Mouse (Mus musculus) monocyte, adult 5-6 weeks (primary cell): ENCODE results near the gene Syt1. TPM values are rescaled to one million over a fixed set of nuclear protein-coding genes. Genes with fewer than 3 reads are reported as not detected.

ENCODE experiments used
- ATAC-seq: fragments of 153-309, 156-312 bp; replicated peaks from 2 replicates; pipeline ENCODE4 v1.8.0; 2017; ENCODE audit warnings: mild to moderate bottlenecking; ENCODE audit not compliant: low TSS enrichment, insufficient number of reproducible peaks, severe bottlenecking, poor library complexity, low FRiP score
- total RNA-seq: library from RNA; stranded (forward); fragments of 200-1000, 200-491, 200-594 nt; gene quantifications from 3 replicates; pipeline ENCODE4 v1.2.3, GENCODE M21; 2017

Gene Syt1
- total RNA-seq, result not detected in 3 replicates

DNA sequence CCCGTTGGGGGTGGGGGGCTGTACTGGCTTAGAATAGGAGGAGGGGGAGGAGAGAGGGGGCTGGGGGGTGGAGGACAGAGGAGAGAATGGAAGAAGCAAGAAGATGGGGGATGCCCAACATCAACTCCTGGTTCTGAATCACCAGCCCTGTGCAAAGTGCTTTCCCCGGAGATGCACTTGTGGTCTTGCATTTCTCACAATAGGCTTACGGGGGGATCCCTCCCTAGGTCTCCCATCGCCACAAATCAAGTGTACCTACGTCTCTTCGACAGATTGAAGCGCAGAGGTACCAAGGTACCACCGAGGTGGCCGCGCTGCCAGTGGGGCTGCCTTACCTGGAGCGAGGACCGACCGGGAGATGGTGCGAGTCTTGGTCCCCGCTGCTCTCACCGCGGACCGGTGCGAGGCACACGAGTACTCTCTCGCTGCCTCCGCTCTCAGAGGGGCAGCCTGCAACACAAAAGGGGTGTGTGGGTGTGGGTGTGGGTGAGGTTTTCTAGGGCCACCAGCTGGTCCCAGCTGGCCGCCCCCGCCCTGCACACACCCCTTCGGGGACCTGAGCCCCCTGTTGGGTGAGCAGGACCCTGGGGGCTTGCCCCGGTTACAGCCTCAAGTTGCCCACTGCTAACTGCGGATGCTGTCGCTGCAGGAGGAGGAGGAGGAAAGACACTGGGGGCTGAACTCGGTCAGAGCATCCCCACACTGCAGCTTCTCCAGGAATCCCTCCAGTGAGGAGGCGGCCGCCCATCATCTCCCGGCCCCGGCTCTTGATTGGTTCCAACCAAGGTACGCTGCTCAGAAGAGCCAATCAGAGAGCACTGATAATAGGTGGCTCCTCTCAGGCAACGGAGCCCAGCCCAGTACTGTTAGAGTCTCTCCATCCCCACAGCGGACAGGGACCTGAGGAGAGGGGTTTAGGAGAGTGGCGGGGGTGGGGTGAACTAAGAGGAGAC, at the start of gene Syt1:
Syt1 (minus strand) TSS at position 742 of the 953 bp plus-strand sequence.
- ATAC-seq, result no peak

DNA sequence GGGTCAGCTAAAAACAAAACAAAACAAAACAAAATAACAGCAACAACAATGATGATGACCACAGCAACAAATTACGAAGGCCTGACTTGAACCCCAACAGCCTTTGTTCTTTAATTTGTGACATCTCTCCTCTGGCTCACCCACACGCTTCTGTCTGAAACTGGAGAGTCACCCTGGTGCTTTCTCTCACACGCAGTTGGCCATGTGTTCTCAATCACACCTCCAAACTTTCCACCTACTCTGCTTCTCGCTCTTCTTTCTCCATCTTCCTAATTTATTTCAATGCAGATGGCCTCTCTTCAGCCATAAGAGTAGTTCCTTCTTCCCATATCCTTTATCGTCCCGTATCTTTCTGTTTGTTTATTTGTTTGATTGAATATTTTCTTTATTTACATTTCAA, 45.7 kb upstream of the Syt1 start:
- no peak for ATAC-seq

DNA sequence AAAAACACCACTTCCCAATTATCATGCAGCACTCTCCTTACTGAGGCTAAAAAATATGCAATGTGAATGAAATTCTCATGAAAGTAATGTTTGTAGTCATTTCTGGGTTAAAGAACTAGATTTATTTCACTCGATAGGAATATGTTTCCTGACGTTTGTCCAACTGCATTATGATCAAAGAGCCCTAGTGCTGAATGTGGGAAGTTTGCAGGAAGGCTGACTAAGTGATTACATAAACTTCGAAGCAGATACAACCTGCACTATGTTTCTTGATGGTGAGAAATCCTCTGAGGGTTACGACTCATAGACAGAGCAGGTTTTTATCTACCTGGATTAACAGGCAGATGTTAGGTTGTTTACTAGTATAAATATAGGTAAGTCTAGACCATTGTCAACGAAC, 36.8 kb upstream of the Syt1 start:
- no peak for ATAC-seq

DNA sequence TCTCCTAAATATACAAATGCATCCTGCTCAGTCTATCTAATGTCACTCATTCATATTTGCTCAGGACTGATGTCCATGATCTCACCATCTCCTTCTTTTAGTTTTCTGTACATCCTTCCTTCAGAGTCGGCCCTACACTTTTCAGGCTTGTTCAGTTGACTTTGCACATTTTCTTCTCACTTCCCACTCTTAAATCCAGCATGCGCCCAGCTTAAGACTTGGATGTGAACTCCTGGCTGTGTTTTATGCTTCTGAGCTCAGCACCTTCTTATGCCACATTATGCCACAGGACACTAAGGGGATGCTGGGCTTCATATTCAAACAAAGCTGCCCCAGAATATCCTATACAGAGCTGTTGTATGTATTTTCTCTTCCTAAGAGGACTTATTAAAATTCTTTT, 36.2 kb upstream of the Syt1 start:
- no peak for ATAC-seq

DNA sequence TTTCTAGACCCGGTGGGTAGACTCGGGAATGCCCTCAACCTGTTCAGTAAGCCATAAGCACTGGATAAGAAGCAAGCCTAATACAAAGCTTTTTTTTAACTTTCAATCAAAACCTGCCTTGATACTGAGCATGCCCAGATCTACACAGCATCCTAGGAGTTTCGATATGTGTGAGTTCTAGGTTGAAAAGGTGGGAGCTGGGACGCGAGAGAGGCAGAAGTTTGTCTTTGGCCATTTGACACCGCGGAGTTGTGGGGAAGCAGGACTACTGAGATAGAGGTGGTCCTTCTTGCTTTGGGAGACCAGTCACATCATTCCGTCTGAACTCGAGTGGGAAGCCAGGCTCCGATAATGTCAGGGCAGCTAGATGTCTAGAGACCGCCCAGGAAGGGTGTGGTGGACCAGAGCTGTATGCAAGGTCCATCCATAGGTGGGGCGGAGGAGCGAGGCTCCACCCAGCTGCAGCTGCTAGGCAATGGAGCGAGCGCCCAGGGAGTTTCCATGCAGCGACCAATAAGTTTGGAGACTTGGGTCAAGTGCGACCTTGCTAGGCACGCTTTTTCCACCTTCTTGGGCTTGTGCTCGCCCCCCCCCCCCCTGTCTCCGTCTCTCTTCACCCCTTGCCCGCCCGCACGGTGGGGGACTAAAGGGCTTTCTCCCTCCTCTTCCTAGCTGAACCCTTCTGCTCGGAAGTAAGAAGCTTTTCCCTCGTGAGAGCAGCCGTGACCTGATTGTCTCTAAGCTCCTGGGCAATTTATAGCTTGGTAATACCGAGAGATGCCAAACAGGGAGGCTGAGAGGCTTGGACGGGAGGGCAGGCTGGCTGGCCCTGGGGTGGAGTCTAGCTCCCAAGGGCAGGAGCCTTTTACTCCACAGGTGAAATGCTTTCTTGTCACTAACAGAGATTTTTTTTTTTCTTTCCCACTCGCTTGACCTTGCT, 714 bp upstream of the Syt1 start:
- ATAC-seq, result 0 out of 2 replicates have a peak, but pooled peaks have one; percentile 17

DNA sequence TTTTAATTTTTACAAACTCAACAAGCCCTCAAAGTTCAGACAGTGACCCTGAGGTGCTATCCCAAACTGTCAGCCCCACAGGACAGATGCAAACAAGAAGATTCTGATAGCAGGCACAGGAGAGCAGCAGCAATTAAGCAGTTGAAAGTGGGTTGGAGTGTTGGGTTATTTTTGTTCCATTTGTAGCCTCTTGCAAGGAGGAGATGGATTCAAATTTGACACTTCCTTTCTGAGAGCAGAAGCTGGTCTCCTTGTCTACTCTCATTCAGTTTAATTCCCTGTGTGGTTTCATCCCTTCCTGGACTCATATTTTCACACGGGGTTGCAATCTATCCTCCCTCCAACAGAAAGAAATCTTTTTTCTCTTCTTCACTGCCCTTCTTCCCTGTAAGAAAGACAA, 951 bp downstream of the Syt1 start:
- ATAC-seq, result no peak

DNA sequence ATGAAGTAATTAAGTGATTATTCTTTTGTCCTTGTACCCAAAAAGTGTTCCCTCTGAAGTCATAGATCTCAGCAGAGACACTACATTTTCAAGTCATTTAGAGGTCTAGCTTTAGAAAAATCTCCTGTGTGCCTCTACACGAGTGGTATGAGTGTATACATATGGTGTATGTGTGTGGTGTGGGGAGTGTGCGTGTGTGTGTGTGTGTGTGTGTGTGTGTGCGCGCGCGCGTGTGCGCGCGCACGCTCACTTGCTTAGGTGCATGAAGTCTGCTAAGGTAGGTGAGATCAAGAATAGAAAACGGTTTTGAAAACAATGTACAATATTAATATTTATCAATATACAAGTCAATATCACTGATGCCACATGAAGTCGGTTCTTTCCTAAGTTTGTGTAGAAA, 2.3 kb downstream of the Syt1 start:
- no peak for ATAC-seq

DNA sequence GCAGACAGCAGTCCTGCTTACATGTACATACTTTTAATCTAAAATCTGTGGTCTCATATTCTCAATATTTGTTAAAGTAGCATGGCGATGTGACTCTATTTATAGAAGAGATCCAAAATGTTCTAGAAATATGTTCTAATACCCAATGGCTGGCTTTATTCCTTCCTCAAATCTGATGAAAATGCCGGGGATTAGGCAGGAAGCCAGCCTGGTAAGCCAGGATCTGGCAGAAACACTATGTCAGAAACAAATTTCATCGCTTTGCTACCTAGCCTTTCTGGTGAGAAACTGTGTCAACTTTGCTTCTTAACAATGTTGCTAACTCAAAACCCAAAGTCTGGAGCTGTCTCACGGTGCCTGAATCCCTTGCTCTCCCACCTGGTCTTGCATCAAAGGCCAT, 7.3 kb downstream of the Syt1 start:
- no peak for ATAC-seq

DNA sequence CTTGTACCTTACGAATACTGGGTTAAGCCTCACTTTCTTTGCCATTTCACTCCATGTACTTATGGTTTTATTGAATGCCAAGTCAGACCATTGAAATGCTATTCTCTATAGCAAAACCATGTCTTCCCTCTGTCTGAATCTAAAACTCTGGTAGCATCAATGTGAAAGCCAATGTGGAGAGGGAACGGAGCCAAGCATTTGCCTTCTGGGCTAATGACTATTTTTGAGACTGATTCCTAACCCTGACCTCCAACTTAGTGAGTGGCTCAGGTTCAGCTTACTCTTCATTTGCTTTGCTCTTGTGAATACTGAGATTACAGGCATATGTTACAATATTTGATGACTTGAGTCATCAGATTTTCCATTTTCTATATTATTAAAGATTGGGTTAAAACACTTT, 23.5 kb downstream of the Syt1 start:
- no peak for ATAC-seq

DNA sequence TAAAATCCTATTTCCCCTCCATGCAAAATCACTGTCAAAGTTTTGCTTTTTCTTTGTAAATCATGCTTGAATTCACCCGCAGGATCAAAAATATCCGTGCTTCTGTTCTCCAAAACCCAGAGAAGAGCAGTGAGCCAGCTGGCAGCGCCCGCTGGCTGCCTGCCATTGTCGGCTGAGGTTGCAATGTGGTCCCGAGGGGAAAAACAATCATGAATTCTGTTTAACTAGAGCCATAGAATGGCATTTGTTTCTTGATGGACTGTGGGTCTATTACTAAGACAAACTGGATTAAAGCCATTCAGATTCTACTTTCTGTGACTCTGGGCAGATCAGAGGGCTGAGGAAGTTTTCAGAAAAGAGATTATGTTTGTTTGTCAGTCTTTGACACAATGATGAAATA, 31.1 kb downstream of the Syt1 start:
- ATAC-seq, result no peak

DNA sequence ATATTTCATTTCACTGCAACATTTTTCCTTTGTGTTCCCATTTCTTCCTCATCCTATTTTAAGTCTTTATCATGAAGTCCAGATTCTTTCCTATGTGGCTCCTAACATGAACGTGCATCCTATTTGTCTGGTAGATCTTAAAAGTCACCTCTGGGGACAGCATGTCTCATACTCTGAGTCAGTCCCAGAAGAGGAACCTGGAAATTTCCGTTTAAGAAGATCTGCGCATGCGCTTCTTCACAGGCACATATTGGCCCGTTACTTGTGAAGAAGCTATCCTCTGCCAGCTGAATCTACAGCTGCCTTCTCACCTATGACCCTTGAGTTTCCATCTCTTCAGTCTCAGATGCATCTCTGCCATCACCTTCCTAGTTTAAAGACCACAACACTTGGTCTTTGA, 55.8 kb downstream of the Syt1 start:
- ATAC-seq, result no peak

DNA sequence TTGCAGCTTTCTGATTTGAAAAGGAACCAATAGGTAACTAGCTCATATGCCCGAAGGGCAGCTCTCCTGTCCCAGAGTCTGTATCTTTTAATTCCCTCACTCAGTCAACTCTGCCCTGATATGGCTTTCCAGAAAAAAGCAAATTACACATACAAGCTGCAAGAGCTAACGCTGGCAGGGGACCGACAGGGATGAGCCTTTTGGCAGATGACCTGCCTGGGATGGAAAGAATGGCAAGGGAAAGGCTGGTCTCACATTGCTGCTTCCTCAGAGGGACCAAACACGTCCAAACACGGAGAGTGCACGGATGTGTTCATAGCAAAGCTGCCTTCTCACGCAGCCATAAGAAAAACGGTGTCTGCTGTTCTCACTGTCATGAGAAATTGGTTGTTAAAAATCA, 58.6 kb downstream of the Syt1 start:
- ATAC-seq, result no peak

DNA sequence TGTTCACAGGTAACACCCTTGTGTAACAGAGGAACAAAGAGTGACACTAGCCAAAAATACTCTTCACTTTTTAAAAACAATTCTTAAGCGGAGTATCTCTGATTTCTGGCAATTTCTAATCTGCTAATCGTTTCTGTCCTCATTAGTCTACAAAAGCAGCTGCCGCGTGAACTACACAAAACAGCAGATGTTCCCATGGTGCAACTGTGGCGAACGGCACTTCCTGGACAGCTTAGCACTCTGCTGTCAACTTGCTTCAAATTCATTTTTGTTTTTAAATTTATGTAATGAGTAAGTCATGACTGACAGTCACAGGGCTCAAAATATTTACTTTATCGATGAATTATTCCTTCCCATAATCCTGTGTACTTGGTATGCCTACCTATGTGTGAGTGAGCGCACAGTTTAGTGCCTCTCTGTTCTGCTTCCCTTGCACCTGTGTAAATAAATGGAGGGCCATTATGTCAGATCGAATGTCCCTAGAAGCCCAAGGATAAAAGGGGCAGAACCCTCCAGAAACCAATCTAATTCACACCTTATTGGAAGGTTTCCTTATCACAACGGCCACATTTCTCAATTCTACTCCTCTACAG, 73.8 kb downstream of the Syt1 start:
- ATAC-seq, result no peak

DNA sequence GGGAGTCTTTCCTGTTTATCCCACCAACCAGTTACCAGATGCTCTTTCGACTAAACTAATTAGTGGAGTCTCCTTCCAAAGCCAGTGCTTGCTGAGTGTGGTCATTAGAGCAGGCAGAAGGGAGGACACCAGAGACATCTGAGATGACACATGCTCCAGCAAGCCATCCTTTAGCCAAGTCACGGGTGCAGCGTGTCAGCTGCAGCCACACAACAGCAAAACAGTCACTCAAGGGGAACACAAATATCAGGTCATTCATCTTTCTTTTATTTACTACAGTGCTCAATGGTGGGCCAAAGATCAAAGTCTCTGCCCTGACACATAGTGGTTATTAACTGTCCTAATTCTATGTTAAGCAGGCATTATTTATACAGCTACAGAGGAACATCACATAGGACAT, 80.5 kb downstream of the Syt1 start:
- no peak for ATAC-seq

DNA sequence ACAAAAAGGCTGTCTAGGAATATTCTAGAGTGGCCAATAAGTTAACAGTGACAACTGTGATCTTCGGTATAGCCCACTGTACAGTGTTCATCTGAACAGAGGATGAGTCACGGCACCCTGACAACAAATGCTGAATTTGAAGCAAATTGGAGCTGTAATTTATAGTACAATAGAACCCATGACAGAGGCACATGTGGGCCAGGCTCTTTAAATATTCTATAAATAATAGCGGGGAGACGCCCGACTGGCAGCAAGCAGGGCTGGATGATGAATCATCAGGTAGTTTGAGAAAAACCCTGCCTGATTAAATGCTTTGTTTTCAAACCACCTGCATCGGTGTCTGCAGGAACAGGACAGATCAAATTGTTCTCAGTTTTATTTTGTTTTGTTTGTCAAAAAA, 81.1 kb downstream of the Syt1 start:
- no peak for ATAC-seq

DNA sequence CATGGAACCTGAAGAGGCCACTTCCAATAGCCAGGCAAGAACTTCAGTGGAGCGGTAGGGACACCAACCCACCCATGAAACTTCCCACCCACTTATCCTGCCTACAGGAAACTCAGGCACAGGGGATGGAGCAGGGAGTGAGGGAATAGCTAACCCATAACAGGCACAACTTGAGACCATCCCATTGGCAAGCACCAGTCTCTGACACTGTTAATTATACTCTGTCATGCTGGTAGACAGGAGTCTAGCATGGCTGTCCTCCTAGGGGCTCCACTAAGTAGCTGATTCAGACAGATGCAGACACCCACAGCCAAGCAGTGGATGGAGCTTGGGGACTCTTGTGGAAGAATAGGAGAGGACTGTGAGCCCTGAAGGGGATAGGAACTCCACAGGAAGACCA, 105.5 kb downstream of the Syt1 start:
- no peak for ATAC-seq

DNA sequence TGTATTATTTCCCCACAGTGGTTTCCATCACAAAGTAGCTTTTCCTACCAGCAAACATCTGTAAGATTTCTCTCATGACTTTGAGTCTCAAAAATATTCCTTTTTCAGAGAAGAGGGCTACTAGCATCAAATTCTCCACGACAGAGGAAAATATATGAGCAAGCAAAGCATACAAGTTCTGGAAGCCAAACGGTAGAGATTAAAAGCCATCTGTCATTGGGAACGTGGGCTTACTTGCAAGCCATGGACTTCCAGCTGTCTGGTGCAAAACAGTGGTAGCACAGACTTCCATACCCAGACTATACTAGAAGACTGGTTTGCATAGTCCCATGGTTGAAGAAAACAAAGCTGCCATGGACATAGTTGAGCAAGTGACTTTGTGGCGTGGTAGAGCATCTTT, 106.4 kb downstream of the Syt1 start:
- ATAC-seq, result no peak

DNA sequence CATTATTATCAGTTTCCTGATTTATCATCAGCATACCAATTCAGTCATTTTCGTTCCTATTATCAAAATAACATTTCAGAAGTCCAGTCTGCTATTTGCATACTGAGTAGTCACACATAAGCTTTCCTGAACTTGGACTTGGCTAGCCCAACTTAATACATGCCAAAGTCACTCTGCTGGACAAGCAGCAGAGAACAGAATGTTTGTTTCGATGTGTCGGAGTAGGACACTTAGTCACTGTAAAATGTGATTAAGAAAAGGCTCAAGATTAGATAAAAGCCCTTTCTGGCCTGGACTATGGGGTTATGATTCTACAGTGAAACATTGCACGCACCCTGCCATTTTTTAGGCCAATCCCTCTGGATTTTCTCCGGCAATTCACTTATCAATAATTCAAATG, 114.3 kb downstream of the Syt1 start:
- ATAC-seq, result no peak

DNA sequence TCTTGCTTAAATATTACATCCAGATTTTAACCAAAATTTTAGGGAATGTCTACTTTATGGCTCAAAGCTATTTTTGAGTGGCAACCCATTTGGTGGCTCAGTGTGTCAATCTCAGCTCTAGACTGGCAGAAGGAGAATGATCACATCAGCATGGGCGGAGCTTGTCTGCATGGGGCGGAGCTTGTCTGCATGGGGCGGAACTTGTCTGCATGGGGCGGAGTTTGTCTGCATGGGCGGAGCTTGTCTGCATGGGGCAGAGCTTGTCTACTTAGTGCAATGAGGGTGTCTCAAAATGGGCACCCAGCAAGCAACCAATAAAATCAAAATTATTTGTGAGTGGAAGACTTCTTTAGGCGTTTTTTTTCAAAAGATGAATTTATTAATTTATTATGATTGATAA, 117.5 kb downstream of the Syt1 start:
- no peak for ATAC-seq
